Mouse (Mus musculus): ENCODE measurements around the gene Yipf3. TPM values are rescaled to one million over a fixed set of nuclear protein-coding genes. Genes with fewer than 3 reads are reported as not detected.
A peak's percentile ranks its signal among the peaks of the same experiment; 100 is the strongest.

The Yipf3 gene
- total RNA-seq, 1 experiment = 59.3 TPM

- TF ChIP-seq MAFK (IDR thresholded peaks at IDR 0.05; ENCODE audit: insufficient read depth, low read depth, low read length) (no peak), HCFC1 (IDR thresholded peaks at IDR 0.05; ENCODE audit: borderline replicate concordance, insufficient read depth, low read length) (no peak), CHD2 (IDR thresholded peaks at IDR 0.05; ENCODE audit: low read depth, low read length) (no peak), ZC3H11A (IDR thresholded peaks at IDR 0.05; ENCODE audit: borderline replicate concordance, low read depth, low read length) (no peak), ZNF384 (IDR thresholded peaks at IDR 0.05; ENCODE audit: low read depth, low read length) (no peak)
- DNase-seq (ENCODE audit: low read depth, low spot score) = no peak
Measured at GRCm38 (mm10) chr17:46284653-46285052, 36.8 kb downstream of the Yipf3 start.

GRCm38 (mm10) chr17:46285407-46285806 is 37.5 kb downstream of the Yipf3 start:
- TF ChIP-seq MAFK (IDR thresholded peaks at IDR 0.05; ENCODE audit: insufficient read depth, low read depth, low read length) = peak; percentile 90
- no peak for TF ChIP-seq CHD2 (IDR thresholded peaks at IDR 0.05; ENCODE audit: low read depth, low read length)
- no peak overlapping the region for H3K27ac ChIP-seq (ENCODE audit: insufficient read depth, low read depth, low read length, poor library complexity, severe bottlenecking)
- peaks cover 3% of the 10 kb centered on the region; the same call in 1 of the 2 replicates for H3K36me3 ChIP-seq (ENCODE audit: control insufficient read depth, insufficient read depth, low read length, poor library complexity, severe bottlenecking)
- H3K9ac ChIP-seq (ENCODE audit: insufficient read depth, low read depth, low read length, poor library complexity, severe bottlenecking) = no peak overlapping the region
- DNase-seq (ENCODE audit: low read depth, low spot score) = no peak
- H3K4me1 ChIP-seq (ENCODE audit: control insufficient read depth in 2 of 2, insufficient read depth in 2 of 2, low read length in 2 of 2, poor library complexity in 1 of 2) = peaks cover 8 to 19% of the 10 kb centered on the region in 2 experiments
- H3K4me3 ChIP-seq (ENCODE audit: insufficient read depth in 1 of 2, low read depth in 1 of 2, low read length in 2 of 2, poor library complexity in 1 of 2, severe bottlenecking in 1 of 2) = no peak overlapping the region
- in situ Hi-C loops (cut with MboI; ENCODE audit: low sequenced_read_pairs in 2 of 2, unreplicated experiment in 2 of 2) = no loop called here
- H3K9me3 ChIP-seq (ENCODE audit: control insufficient read depth, insufficient read depth, low read depth, low read length) = no peaks in the 10 kb centered on the region

More at GRCm38 (mm10) chr17:46284653-46285052, 36.8 kb downstream of the Yipf3 start:
- in situ Hi-C loops (cut with MboI; ENCODE audit: low sequenced_read_pairs in 2 of 2, unreplicated experiment in 2 of 2) = no loop called here
- H3K4me1 ChIP-seq (ENCODE audit: control insufficient read depth in 2 of 2, insufficient read depth in 2 of 2, low read length in 2 of 2, poor library complexity in 1 of 2) = peaks cover 8 to 19% of the 10 kb centered on the region in 2 experiments
- peaks cover 6% of the 10 kb centered on the region; the same call in 1 of the 2 replicates for H3K36me3 ChIP-seq (ENCODE audit: control insufficient read depth, insufficient read depth, low read length, poor library complexity, severe bottlenecking)
- no peak overlapping the region for H3K4me3 ChIP-seq (ENCODE audit: insufficient read depth in 1 of 2, low read depth in 1 of 2, low read length in 2 of 2, poor library complexity in 1 of 2, severe bottlenecking in 1 of 2)
- no peak overlapping the region for H3K27ac ChIP-seq (ENCODE audit: insufficient read depth, low read depth, low read length, poor library complexity, severe bottlenecking)
- H3K9ac ChIP-seq (ENCODE audit: insufficient read depth, low read depth, low read length, poor library complexity, severe bottlenecking) = no peak overlapping the region
- H3K9me3 ChIP-seq (ENCODE audit: control insufficient read depth, insufficient read depth, low read depth, low read length) = no peaks in the 10 kb centered on the region

- in situ Hi-C loops (cut with MboI; ENCODE audit: low sequenced_read_pairs in 2 of 2, unreplicated experiment in 2 of 2) = no loop called here
- Histone ChIP-seq H3K4me3 (ENCODE audit: insufficient read depth in 1 of 2, low read depth in 1 of 2, low read length in 2 of 2, poor library complexity in 1 of 2, severe bottlenecking in 1 of 2) (no peak overlapping the region), H3K9me3 (ENCODE audit: control insufficient read depth, insufficient read depth, low read depth, low read length) (no peaks in the 10 kb centered on the region), H3K4me1 (ENCODE audit: control insufficient read depth in 2 of 2, insufficient read depth in 2 of 2, low read length in 2 of 2, poor library complexity in 1 of 2) (peaks cover 4 to 14% of the 10 kb centered on the region in 2 experiments; a peak in 2 of 4 replicates), H3K9ac (ENCODE audit: insufficient read depth, low read depth, low read length, poor library complexity, severe bottlenecking) (no peak overlapping the region), H3K36me3 (ENCODE audit: control insufficient read depth, insufficient read depth, low read length, poor library complexity, severe bottlenecking) (no peaks in the 10 kb centered on the region), H3K27ac (ENCODE audit: insufficient read depth, low read depth, low read length, poor library complexity, severe bottlenecking) (no peak overlapping the region)
- TF ChIP-seq HCFC1 (IDR thresholded peaks at IDR 0.05; ENCODE audit: borderline replicate concordance, insufficient read depth, low read length) = no peak
- TF ChIP-seq CHD2 (IDR thresholded peaks at IDR 0.05; ENCODE audit: low read depth, low read length) = no peak
- no peak for TF ChIP-seq ZC3H11A (IDR thresholded peaks at IDR 0.05; ENCODE audit: borderline replicate concordance, low read depth, low read length)
- TF ChIP-seq ZNF384 (IDR thresholded peaks at IDR 0.05; ENCODE audit: low read depth, low read length) = no peak
- no peak for TF ChIP-seq MAFK (IDR thresholded peaks at IDR 0.05; ENCODE audit: insufficient read depth, low read depth, low read length)
- no peak for DNase-seq (ENCODE audit: low read depth, low spot score)
Measured at GRCm38 (mm10) chr17:46287678-46288095, 39.8 kb downstream of the Yipf3 start.

GRCm38 (mm10) chr17:46296601-46297000 is 48.7 kb downstream of the Yipf3 start:
- no peaks in the 10 kb centered on the region for H3K4me1 ChIP-seq (ENCODE audit: control insufficient read depth in 2 of 2, insufficient read depth in 2 of 2, low read length in 2 of 2, poor library complexity in 1 of 2)
- no peak for DNase-seq (ENCODE audit: low read depth, low spot score)
- H3K36me3 ChIP-seq (ENCODE audit: control insufficient read depth, insufficient read depth, low read length, poor library complexity, severe bottlenecking) = no peaks in the 10 kb centered on the region
- in situ Hi-C loops (cut with MboI; ENCODE audit: low sequenced_read_pairs in 2 of 2, unreplicated experiment in 2 of 2) = no loop called here
- TF ChIP-seq CHD2 (IDR thresholded peaks at IDR 0.05; ENCODE audit: low read depth, low read length) (no peak), ZNF384 (IDR thresholded peaks at IDR 0.05; ENCODE audit: low read depth, low read length) (no peak), ZC3H11A (IDR thresholded peaks at IDR 0.05; ENCODE audit: borderline replicate concordance, low read depth, low read length) (no peak), HCFC1 (IDR thresholded peaks at IDR 0.05; ENCODE audit: borderline replicate concordance, insufficient read depth, low read length) (no peak), MAFK (IDR thresholded peaks at IDR 0.05; ENCODE audit: insufficient read depth, low read depth, low read length) (no peak)
- no peaks in the 10 kb centered on the region for H3K9me3 ChIP-seq (ENCODE audit: control insufficient read depth, insufficient read depth, low read depth, low read length)
- H3K4me3 ChIP-seq (ENCODE audit: insufficient read depth in 1 of 2, low read depth in 1 of 2, low read length in 2 of 2, poor library complexity in 1 of 2, severe bottlenecking in 1 of 2) = no peak overlapping the region
- H3K9ac ChIP-seq (ENCODE audit: insufficient read depth, low read depth, low read length, poor library complexity, severe bottlenecking) = no peak overlapping the region
- no peak overlapping the region for H3K27ac ChIP-seq (ENCODE audit: insufficient read depth, low read depth, low read length, poor library complexity, severe bottlenecking)

GRCm38 (mm10) chr17:46297028-46297363 is 49.1 kb downstream of the Yipf3 start:
- Histone ChIP-seq H3K4me3 (ENCODE audit: insufficient read depth in 1 of 2, low read depth in 1 of 2, low read length in 2 of 2, poor library complexity in 1 of 2, severe bottlenecking in 1 of 2) (peak overlapping the region in 1 of 2 experiments; percentile 45; a peak in 1 of 4 replicates), H3K9me3 (ENCODE audit: control insufficient read depth, insufficient read depth, low read depth, low read length) (no peaks in the 10 kb centered on the region), H3K4me1 (ENCODE audit: control insufficient read depth in 2 of 2, insufficient read depth in 2 of 2, low read length in 2 of 2, poor library complexity in 1 of 2) (no peaks in the 10 kb centered on the region), H3K27ac (ENCODE audit: insufficient read depth, low read depth, low read length, poor library complexity, severe bottlenecking) (no peak overlapping the region), H3K9ac (ENCODE audit: insufficient read depth, low read depth, low read length, poor library complexity, severe bottlenecking) (no peak overlapping the region), H3K36me3 (ENCODE audit: control insufficient read depth, insufficient read depth, low read length, poor library complexity, severe bottlenecking) (no peaks in the 10 kb centered on the region)
- in situ Hi-C loops (cut with MboI; ENCODE audit: low sequenced_read_pairs in 2 of 2, unreplicated experiment in 2 of 2) = no loop called here
- no peak for DNase-seq (ENCODE audit: low read depth, low spot score)
- TF ChIP-seq ZNF384 (IDR thresholded peaks at IDR 0.05; ENCODE audit: low read depth, low read length) = no peak
- no peak for TF ChIP-seq CHD2 (IDR thresholded peaks at IDR 0.05; ENCODE audit: low read depth, low read length)
- TF ChIP-seq HCFC1 (IDR thresholded peaks at IDR 0.05; ENCODE audit: borderline replicate concordance, insufficient read depth, low read length) = no peak
- no peak for TF ChIP-seq ZC3H11A (IDR thresholded peaks at IDR 0.05; ENCODE audit: borderline replicate concordance, low read depth, low read length)
- TF ChIP-seq MAFK (IDR thresholded peaks at IDR 0.05; ENCODE audit: insufficient read depth, low read depth, low read length) = no peak
